Mouse (Mus musculus) retina, embryonic 14.5 days (tissue): ENCODE data around the gene Chst10.

Source experiments
- DNase-seq: peaks from one replicate; pipeline ENCODE4 v3.0.0-alpha.2; 2015; ENCODE audit warnings: low spot score

Chst10 gene

GRCm38 (mm10) chr1:38897431-38898248 is at the start of gene Chst10:
Gene Chst10, minus strand, starts transcription at chr1:38898161.
- DNase-seq = peak; percentile 81

- DNase-seq = peak; percentile 65
These were observed 41.6 kb upstream of the Chst10 start for GRCm38 (mm10) chr1:38939608-38940007.

GRCm38 (mm10) chr1:38938849-38939248 is 40.9 kb upstream of the Chst10 start, which contains the start of gene Nms:
Gene Nms, plus strand, starts transcription at chr1:38939149.
- DNase-seq = no peak

- DNase-seq = peak; percentile 84
These were observed 38.8 kb upstream of the Chst10 start for GRCm38 (mm10) chr1:38936780-38937179.

GRCm38 (mm10) chr1:38934668-38935067 is 36.7 kb upstream of the Chst10 start:
- DNase-seq = peak; percentile 77

GRCm38 (mm10) chr1:38930767-38931166 is 32.8 kb upstream of the Chst10 start:
- no peak for DNase-seq

- DNase-seq = no peak
These were observed 31.5 kb upstream of the Chst10 start for GRCm38 (mm10) chr1:38929468-38929867.

GRCm38 (mm10) chr1:38928996-38929395 is 31.0 kb upstream of the Chst10 start:
- DNase-seq = no peak

GRCm38 (mm10) chr1:38903985-38904384 is 6.0 kb upstream of the Chst10 start:
- no peak for DNase-seq

GRCm38 (mm10) chr1:38902571-38902970 is 4.6 kb upstream of the Chst10 start:
- no peak for DNase-seq

GRCm38 (mm10) chr1:38893081-38893480 is 4.9 kb downstream of the Chst10 start:
- no peak for DNase-seq

- DNase-seq = no peak
These were observed 6.5 kb downstream of the Chst10 start for GRCm38 (mm10) chr1:38891444-38891843.

- no peak for DNase-seq
These were observed 9.2 kb downstream of the Chst10 start for GRCm38 (mm10) chr1:38888803-38889202.

- no peak for DNase-seq
These were observed 10.9 kb downstream of the Chst10 start for GRCm38 (mm10) chr1:38887011-38887410.

GRCm38 (mm10) chr1:38886602-38887001 is 11.4 kb downstream of the Chst10 start:
- no peak for DNase-seq

- no peak for DNase-seq
These were observed 12.0 kb downstream of the Chst10 start for GRCm38 (mm10) chr1:38885956-38886355.

- DNase-seq = no peak
These were observed 14.2 kb downstream of the Chst10 start for GRCm38 (mm10) chr1:38883766-38884165.

- DNase-seq = no peak
These were observed 15.2 kb downstream of the Chst10 start for GRCm38 (mm10) chr1:38882746-38883145.

GRCm38 (mm10) chr1:38881366-38881765 is 16.6 kb downstream of the Chst10 start:
- no peak for DNase-seq

GRCm38 (mm10) chr1:38876671-38877382 is 21.1 kb downstream of the Chst10 start:
- peak; percentile 73 for DNase-seq

- DNase-seq = no peak
These were observed 24.1 kb downstream of the Chst10 start for GRCm38 (mm10) chr1:38873911-38874310.

- no peak for DNase-seq
These were observed 26.1 kb downstream of the Chst10 start for GRCm38 (mm10) chr1:38871834-38872233.
